Mouse (Mus musculus) frontal cortex, postnatal 14 days (tissue): Measurements from ENCODE around the gene Lrrtm4.

ENCODE experiments used
- DNase-seq, 2 experiments: peaks; one replicate each; pipeline ENCODE4 v3.0.0; 2022; ENCODE audit warnings: low spot score in 2 of 2

Lrrtm4 gene

GRCm38 (mm10) chr6:80018765-80019164 is at the start of gene Lrrtm4:
Gene Lrrtm4 (plus strand): TSS chr6:80018877.
- peak; percentile 52 to 65 for DNase-seq

GRCm38 (mm10) chr6:80019189-80019860 is 648 bp downstream of the Lrrtm4 start:
- peak in 1 of 2 experiments; percentile 7 for DNase-seq

GRCm38 (mm10) chr6:80019861-80020230 is 1.2 kb downstream of the Lrrtm4 start:
- no peak for DNase-seq

GRCm38 (mm10) chr6:80056849-80057248 is 38.2 kb downstream of the Lrrtm4 start:
- DNase-seq = no peak

GRCm38 (mm10) chr6:80078001-80078400 is 59.3 kb downstream of the Lrrtm4 start:
- DNase-seq = no peak

GRCm38 (mm10) chr6:80079290-80079689 is 60.6 kb downstream of the Lrrtm4 start:
- no peak for DNase-seq

- no peak for DNase-seq
Measured at GRCm38 (mm10) chr6:80094909-80095308, 76.2 kb downstream of the Lrrtm4 start.

- DNase-seq = no peak
Measured at GRCm38 (mm10) chr6:80105343-80105742, 86.7 kb downstream of the Lrrtm4 start.

GRCm38 (mm10) chr6:80105843-80106242 is 87.2 kb downstream of the Lrrtm4 start:
- no peak for DNase-seq

GRCm38 (mm10) chr6:80126419-80126818 is 107.7 kb downstream of the Lrrtm4 start:
- no peak for DNase-seq

- no peak for DNase-seq
Measured at GRCm38 (mm10) chr6:80162585-80162984, 143.9 kb downstream of the Lrrtm4 start.

- no peak for DNase-seq
Measured at GRCm38 (mm10) chr6:80181916-80182315, 163.2 kb downstream of the Lrrtm4 start.

GRCm38 (mm10) chr6:80182353-80182752 is 163.7 kb downstream of the Lrrtm4 start:
- DNase-seq = no peak

GRCm38 (mm10) chr6:80185489-80186113 is 166.9 kb downstream of the Lrrtm4 start:
- no peak for DNase-seq

- no peak for DNase-seq
Measured at GRCm38 (mm10) chr6:80186791-80187190, 168.1 kb downstream of the Lrrtm4 start.

- DNase-seq = no peak
Measured at GRCm38 (mm10) chr6:80209476-80209875, 190.8 kb downstream of the Lrrtm4 start.

GRCm38 (mm10) chr6:80210281-80210680 is 191.6 kb downstream of the Lrrtm4 start:
- no peak for DNase-seq

GRCm38 (mm10) chr6:80261595-80261994 is 242.9 kb downstream of the Lrrtm4 start:
- DNase-seq = no peak

GRCm38 (mm10) chr6:80263972-80264371 is 245.3 kb downstream of the Lrrtm4 start:
- DNase-seq = no peak

GRCm38 (mm10) chr6:80264584-80264983 is 245.9 kb downstream of the Lrrtm4 start:
- DNase-seq = no peak

GRCm38 (mm10) chr6:80265746-80266145 is 247.1 kb downstream of the Lrrtm4 start:
- no peak for DNase-seq

- no peak for DNase-seq
Measured at GRCm38 (mm10) chr6:80286968-80287367, 268.3 kb downstream of the Lrrtm4 start.

- DNase-seq = no peak
Measured at GRCm38 (mm10) chr6:80301871-80302270, 283.2 kb downstream of the Lrrtm4 start.

GRCm38 (mm10) chr6:80303568-80303967 is 284.9 kb downstream of the Lrrtm4 start:
- DNase-seq = no peak
